Mouse (Mus musculus) adrenal gland, postnatal 25 days (tissue): ENCODE measurements around the gene Npsr1. TPM values are rescaled to one million over a fixed set of nuclear protein-coding genes. Genes with fewer than 3 reads are reported as not detected.

Experiments
- DNase-seq: peaks from one replicate; pipeline ENCODE4 v3.0.0; 2021; ENCODE audit warnings: mixed read lengths
- total RNA-seq: library from RNA; stranded (reverse); gene quantifications from 2 replicates; pipeline ENCODE4 v1.2.3, GENCODE M21; 2021

Npsr1 gene
- total RNA-seq, 1 experiment from 2014 or later: not detected

- no peak for DNase-seq
Observed at GRCm38 (mm10) chr9:24247557-24247956, 149.8 kb downstream of the Npsr1 start.

DNA sequence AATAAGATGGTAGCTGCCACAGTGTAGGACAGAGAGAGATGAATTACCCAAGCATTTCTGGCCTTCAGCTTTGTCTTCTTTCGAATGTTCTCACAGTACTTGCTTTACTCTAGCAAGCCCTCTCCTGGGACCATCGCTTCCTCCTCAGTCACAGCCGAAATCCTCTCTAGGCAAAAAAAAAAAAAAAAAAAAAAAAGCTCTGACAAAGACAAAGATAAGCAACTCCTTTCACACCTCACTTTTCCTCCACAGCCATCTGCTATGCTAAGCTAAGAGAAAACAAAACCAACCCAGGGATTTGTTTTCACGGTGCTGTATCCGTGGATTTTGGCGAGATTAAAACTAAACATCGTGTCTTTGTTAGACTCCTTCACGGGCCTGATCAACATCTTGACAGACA lies 156.4 kb downstream of the Npsr1 start:
- DNase-seq: no peak

DNA sequence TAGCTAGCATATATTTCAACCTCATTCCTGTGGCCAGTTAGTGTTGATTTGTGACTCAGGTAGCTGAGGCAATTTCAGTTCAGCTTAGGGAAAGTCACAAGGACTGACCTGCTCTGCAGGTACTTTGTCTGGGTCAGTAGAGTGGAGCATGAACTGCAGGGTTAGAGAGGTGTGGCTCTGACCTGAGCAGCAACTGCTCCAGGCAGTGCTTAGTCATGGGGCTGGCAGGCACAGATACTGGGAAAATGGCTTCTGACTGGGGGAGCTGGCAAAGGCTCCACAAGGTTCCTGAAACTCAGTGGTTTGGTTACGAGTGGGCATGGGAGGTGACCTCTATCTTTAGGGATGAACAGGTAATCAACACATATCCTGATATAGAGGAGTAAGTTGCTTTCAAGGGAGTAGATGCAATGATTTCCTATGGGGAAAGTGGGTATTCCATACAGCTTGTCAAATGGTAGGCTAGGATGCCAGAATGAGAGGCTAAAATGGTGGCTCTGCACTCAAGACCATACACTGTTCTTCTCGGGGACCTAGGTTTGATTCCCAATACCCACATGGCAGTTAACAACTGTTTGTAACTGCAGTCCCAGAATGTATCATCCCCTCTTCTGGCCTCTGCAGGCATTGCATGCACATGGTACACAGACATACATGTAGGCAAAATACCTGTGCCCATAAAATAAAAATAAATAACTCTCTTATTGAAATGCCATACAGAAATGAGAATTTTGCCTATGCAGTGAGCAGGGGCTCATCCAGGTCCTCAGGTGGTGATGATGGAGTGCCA lies 182.9 kb downstream of the Npsr1 start:
- no peak for DNase-seq

- DNase-seq: no peak
Observed at GRCm38 (mm10) chr9:24282617-24283016, 184.8 kb downstream of the Npsr1 start.

DNA sequence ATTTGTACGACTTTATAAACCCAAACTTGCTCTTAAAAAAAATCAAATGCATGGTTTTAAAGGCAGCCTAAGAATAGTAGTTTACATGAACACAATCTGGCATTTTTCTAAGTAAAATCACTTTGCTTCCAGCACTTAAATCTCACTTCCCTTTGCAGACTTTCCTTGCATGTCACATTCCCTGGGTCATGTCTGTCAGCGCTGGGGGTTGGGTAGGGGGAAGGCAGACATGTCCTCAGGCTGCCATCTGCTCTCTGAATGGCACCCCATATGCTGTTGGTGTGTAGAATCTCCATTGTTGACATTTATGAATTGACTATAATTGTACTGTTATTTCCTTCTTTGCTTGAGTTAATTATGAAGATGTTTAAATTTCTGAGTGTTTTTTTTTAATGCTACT lies 185.3 kb downstream of the Npsr1 start:
- no peak for DNase-seq

DNA sequence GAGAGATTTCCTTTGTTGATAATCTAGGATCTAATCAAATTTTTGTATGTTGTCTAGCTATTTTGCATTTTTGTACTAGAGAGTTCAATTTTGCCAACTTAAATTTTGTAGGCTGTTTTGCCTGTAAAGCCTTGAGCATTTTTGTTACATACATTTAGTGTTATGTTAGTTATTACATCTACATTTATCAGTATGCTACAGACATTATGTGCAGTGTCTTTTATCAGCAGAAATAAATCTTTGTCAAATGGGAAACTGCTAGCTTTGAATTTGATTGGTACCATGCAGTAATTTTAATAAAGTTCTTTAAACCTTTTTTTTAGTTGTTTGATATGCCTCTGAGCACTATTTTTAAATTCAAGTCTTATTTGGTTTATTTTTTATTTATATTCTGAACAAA lies 185.7 kb downstream of the Npsr1 start:
- DNase-seq: no peak

DNA sequence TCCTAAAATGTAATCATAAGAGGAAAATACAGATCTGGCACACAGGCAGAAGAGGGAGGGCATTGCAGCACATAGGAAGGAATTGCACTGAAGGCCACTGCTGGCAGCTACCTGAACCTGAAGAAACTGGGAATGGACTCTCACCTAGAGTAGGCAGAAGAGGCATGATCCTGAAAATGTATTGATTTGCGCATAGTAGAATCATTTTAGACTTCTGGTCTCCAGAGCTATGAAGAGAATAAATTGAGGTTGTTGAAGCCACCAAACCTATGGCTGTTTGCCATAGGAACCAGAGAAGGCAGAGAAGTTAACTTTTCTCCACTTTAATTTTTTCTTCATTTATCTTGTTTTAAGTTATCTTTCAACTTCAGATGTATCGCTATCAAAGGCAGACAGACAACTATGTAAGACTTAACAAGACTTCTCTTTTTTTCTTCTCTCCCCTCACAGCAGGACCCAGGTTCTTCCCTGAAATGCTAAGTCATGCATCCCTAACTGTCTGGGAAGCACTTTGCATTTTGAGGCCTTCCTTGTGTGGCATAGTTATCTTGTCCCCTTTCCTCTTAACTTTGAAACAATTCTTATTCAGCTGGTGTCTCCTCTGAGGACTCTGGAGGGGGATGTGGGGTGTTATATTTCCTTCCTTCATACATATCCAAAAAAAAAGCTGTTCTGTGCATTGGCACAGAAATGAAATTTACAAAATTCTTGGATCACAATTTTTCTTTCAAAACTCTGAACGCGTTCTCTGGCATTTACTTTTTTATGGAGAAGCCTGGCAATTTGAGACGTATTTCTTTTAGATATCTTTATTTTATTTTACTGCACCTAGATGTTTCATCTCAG lies 186.7 kb downstream of the Npsr1 start:
- DNase-seq: no peak

DNA sequence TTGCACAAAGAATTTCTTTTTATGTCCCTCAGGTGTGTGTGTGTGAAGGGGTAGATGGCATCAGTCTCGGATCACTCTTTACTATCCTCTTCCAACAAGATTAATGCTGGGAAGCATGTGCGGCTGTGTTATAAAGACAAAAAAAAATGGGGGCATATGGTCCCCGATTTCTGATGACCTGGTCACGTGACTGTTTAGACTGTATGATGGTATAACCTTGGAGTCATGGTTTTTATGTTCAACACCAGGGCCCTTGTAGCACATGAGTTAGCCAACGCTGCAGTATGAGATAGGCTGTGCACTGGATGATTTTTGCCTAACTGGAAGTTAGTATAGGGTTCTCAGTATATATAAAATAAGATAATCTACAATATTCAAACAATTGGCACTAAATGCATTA lies 187.6 kb downstream of the Npsr1 start:
- DNase-seq: no peak

DNA sequence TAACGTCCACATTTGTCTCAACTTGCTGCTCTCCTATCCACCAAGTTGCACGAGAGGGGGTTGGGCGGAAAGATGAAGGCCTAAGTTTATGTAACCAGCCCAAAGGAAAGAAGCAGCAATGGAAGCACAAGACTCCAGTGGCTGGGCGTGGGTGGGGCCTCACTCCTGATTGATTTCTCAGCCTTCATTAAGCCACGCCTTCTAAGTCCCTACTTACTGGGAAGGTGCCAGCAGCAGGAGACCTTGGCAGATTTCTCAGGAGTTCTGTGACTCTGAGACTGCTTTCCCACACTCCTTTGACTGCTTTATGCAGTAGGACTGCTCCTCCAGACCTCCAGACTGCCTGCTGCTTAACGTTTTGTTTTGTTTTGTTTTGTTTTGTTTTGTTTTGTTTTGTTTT lies 193.6 kb downstream of the Npsr1 start:
- DNase-seq: peak; percentile 31

DNA sequence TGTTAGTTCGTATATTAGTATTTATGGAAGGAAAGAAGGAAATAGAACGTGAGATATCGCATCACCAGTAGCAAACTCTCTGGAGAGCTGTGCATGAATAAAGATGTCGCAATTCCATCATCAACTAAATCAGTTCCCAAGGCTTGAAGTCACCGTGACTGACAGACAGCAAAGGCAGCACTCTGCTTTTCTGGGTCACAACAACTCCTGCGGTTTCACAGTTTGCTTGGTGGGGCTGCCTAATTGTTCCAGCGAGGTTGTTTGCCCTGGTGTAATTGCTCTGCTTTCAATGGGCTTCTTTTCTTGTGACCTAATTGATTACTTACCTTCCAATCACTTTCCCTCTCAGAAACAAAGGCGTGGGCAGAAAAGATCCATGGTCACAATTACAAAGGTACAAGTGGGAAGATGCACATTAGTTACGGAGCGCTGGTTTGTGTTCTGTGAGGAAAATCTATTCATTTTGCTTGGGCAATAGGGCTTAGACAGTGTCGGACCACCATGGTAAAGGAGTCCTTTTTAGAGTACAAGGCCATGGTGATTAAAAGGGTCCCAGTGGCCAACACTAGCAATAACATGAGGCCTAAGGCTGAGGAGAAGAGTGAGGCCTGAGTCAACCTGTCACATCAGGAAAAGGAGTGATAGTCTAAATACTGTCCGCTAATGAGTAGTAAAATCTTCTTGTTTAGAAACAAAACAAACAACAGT lies 195.6 kb downstream of the Npsr1 start:
- DNase-seq: no peak

DNA sequence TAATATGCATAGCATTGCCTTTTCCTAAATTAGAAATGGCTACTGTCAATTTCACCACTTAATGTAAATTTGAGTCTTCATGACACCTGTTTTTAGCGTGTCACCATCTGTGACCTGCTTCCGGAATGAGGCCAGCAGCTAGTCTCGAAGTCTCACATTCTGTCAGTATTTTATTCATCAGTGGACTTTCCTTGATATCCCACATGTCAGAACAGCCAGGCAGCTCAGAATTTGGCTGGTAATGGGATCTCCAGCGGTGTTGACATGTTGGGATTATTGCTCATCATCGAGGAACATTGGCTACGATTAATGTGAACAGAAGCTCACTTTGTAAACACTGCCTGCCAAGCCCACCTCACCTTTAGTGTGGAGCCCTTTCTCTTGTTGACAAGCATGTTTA lies 205.1 kb downstream of the Npsr1 start:
- DNase-seq: no peak

GRCm38 (mm10) chr9:24306990-24307389 lies 209.2 kb downstream of the Npsr1 start:
- no peak for DNase-seq

DNA sequence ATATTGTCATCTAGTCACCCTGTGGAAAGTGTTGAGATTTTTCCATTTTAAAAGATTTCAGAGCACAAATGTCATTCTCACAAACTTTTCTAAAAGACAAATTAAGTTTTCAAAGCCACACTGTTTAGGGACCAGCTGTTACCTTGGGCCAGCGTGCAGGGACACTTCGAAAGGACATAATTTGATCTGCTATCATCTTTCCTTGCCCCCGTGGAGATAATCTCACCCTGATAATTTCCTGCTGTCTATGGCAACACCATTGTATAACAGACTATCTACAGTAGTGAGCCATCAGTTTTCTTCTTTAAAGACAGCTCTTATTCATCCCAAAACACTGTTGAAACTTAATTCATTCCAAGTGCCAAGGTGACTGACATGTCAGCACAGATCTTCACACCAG lies 209.6 kb downstream of the Npsr1 start:
- DNase-seq: no peak

GRCm38 (mm10) chr9:24315835-24316234 lies 218.0 kb downstream of the Npsr1 start:
- no peak for DNase-seq

- no peak for DNase-seq
Observed at GRCm38 (mm10) chr9:24331661-24332060, 233.9 kb downstream of the Npsr1 start.

DNA sequence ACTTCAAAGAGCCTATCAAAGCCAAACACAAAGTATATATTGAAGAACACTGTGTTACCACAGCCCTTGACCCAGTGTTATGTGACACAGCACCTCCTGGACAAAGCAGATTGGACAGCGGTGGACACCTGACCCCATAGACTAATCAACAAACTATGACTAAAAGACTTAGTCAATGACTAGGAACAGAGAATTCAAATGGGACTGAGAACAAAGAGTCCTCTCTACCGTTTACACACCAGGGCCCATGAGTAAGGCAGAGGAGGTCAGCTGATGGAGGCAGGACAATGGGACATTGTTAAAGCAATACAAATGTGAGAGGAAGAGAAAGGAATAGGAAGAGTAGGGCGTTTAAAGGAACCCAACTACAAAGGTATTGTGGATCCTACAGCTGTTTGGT lies 243.5 kb downstream of the Npsr1 start:
- DNase-seq: no peak

DNA sequence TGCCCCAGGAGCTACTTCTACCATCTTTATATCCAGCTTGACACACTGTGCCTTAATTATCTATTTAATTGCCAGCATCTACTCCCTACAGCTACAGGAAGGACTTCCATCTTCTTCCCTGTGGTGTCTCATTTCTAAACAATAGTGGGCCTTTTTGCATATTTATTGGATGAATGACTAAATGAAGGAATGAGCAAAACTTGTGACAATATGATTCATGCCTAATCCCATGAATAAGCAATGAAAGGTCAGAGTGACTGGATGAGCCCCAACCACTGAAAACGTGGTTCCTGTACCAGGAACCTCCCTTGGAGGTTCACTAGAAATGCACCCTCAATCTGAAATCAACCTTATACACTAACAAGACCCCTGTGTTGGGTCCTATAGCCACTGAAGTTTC lies 249.2 kb downstream of the Npsr1 start:
- DNase-seq: no peak

- no peak for DNase-seq
Observed at GRCm38 (mm10) chr9:24349510-24349909, 251.7 kb downstream of the Npsr1 start.

DNA sequence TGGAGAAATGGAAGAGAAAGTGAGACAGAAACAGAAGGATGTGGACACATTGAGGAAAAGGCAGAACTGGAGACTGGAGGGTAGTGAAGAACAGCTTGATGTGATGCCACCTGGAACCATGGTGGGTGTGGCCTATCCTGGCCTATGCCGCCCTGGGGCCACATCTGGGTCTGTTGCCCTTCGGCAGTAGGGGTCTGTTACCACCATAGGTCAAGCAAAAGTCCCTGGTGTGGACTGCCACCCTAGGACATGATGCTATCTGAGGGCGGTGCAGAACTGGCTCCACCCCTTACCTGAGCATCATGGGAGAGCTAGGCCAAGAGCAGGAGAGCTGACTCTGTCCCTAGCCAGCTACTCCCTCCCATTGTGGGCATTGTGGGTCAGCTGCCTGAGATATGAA lies 253.6 kb downstream of the Npsr1 start:
- peak; percentile 2 for DNase-seq
